Mouse (Mus musculus) small intestine, adult 2 months (tissue): ENCODE results near the gene Hdac9. TPM values are rescaled to one million over a fixed set of nuclear protein-coding genes. Genes with fewer than 3 reads are reported as not detected.

Experiments used
- H3K27ac ChIP-seq: fragments of 200-500 bp; 2 replicates; pipeline ENCODE4 v1.5.1; 2012; ENCODE audit warnings: low read depth, low read length, control low read depth, inconsistent platforms; ENCODE audit not compliant: insufficient read depth
- H3K27me3 ChIP-seq: fragments of 200-500 bp; 2 replicates; pipeline ENCODE4 v1.6.1; 2012; ENCODE audit warnings: mild to moderate bottlenecking, moderate library complexity, low read length, inconsistent platforms; ENCODE audit not compliant: control insufficient read depth, insufficient read depth
- H3K36me3 ChIP-seq: fragments of 200-500 bp; 2 replicates; pipeline ENCODE4 v1.6.1; 2012; ENCODE audit warnings: mild to moderate bottlenecking, low read length, control low read depth, inconsistent platforms; ENCODE audit not compliant: control insufficient read depth, insufficient read depth
- H3K4me1 ChIP-seq: fragments of 200-500 bp; 2 replicates; pipeline ENCODE4 v1.6.1; 2012; ENCODE audit warnings: low read length, inconsistent platforms, mixed read lengths; ENCODE audit not compliant: control insufficient read depth, insufficient read depth, insufficient read length
- H3K4me3 ChIP-seq: fragments of 200-500 bp; 2 replicates; pipeline ENCODE4 v1.5.1; 2012; ENCODE audit warnings: low read depth, mild to moderate bottlenecking, control low read depth, inconsistent platforms, low read length, moderate library complexity
- CTCF ChIP-seq: fragments of 200-500 bp; IDR thresholded peaks from 2 replicates; pipeline ENCODE4 v1.5.1; 2012; ENCODE audit warnings: low read depth, mild to moderate bottlenecking, control low read depth, inconsistent platforms, low read length, moderate library complexity, mixed read lengths; ENCODE audit not compliant: insufficient replicate concordance, insufficient read length; ENCODE audit errors: extremely low read depth
- POLR2A ChIP-seq: fragments of 200-500 bp; IDR thresholded peaks from 2 replicates; pipeline ENCODE4 v1.6.1; 2012; ENCODE audit warnings: low read depth, mild to moderate bottlenecking, control low read depth, inconsistent platforms, low read length, moderate library complexity
- WGBS: fragments of 180-500 bp; shearing (Covaris S2); methylation state at CpG from one replicate; pipeline ENCODE4 v1.1.7; 2018; 5-methylcytosine and 5-hydroxymethylcytosine counted together
- polyA plus RNA-seq: library from polyadenylated mRNA; depleted of rRNA; stranded (reverse); fragments of >200 nt; gene quantifications from 2 replicates; pipeline ENCODE4 v1.2.3, GENCODE M21; 2012

Gene Hdac9
- polyA plus RNA-seq, 1 experiment: 0.84 TPM

GRCm38 (mm10) chr12:34673539-34673938 is 243.4 kb downstream of the Hdac9 start:
- Histone ChIP-seq H3K4me1 (no peaks in the 10 kb centered on the region), H3K36me3 (no peaks in the 10 kb centered on the region), H3K4me3 (no peak overlapping the region), H3K27ac (no peak overlapping the region), H3K27me3 (no peaks in the 10 kb centered on the region)
- WGBS: 81% methylated on average over 4 of the region's 4 CpGs
- no peak for TF ChIP-seq POLR2A
- no peak for TF ChIP-seq CTCF

- H3K4me3 ChIP-seq: no peak overlapping the region
- TF ChIP-seq POLR2A: no peak
- peak; percentile 25; the same call in 1 of the 2 replicates for TF ChIP-seq CTCF
- H3K4me1 ChIP-seq: no peaks in the 10 kb centered on the region
- no peak overlapping the region for H3K27ac ChIP-seq
- H3K27me3 ChIP-seq: no peaks in the 10 kb centered on the region
- no peaks in the 10 kb centered on the region for H3K36me3 ChIP-seq
- 7% methylated on average over 3 of the region's 3 CpGs for WGBS
Measured at GRCm38 (mm10) chr12:34664758-34665157, 252.1 kb downstream of the Hdac9 start.

GRCm38 (mm10) chr12:34661378-34661777 is 255.5 kb downstream of the Hdac9 start:
- no peak for TF ChIP-seq CTCF
- no peak for TF ChIP-seq POLR2A
- H3K27ac ChIP-seq: no peak overlapping the region
- H3K36me3 ChIP-seq: no peaks in the 10 kb centered on the region
- no peaks in the 10 kb centered on the region for H3K4me1 ChIP-seq
- H3K4me3 ChIP-seq: no peak overlapping the region
- H3K27me3 ChIP-seq: no peaks in the 10 kb centered on the region

DNA sequence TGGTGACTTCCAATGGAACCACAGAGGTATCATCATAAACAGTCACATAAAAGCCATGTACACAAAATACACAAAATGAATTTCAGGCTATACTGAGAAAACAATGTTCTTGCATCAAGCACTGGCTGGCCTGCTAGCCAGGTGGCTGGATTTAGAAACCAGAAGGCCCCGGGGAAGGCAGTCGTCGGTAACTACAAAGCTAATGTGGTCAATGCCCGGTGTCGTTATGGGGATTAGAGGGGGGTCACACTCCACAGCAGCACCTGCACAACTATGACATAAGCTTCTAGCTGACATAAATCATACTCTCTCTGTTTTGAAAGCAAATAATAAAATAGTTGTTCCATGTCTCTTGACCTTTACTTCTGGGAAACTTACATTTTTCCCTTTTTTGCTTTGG is 256.9 kb downstream of the Hdac9 start:
- TF ChIP-seq CTCF: no peak
- WGBS: 40% methylated on average over 5 of the region's 5 CpGs

DNA sequence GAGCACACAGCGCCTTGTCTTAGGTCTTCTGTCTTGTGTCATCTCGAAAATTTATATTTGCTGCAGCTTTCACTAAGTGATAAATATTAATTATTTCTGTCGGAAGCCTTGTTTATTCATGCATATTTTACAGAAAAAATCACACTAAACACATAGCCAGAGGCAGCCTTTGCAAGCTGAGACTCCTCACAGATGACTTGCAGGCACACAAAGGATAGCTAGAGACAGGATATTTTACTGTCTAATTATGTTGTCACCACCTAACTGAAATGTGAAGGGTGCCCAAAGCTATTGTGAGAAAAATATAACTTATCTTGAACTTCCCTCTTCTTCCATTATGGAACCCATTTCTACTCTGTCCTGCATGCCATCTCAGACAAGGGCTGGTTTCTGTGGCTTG is 258.3 kb downstream of the Hdac9 start:
- H3K4me3 ChIP-seq: no peak overlapping the region
- no peaks in the 10 kb centered on the region for H3K27me3 ChIP-seq
- TF ChIP-seq CTCF: no peak
- no peak for TF ChIP-seq POLR2A
- H3K27ac ChIP-seq: no peak overlapping the region
- 67% methylated on average over 3 of the region's 3 CpGs for WGBS
- no peaks in the 10 kb centered on the region for H3K4me1 ChIP-seq
- H3K36me3 ChIP-seq: no peaks in the 10 kb centered on the region

More for the DNA sequence above, 256.9 kb downstream of the Hdac9 start:
- no peaks in the 10 kb centered on the region for H3K4me1 ChIP-seq
- no peak overlapping the region for H3K27ac ChIP-seq
- H3K36me3 ChIP-seq: no peaks in the 10 kb centered on the region
- H3K27me3 ChIP-seq: no peaks in the 10 kb centered on the region
- no peak overlapping the region for H3K4me3 ChIP-seq

- Histone ChIP-seq H3K36me3 (no peaks in the 10 kb centered on the region), H3K4me3 (no peak overlapping the region), H3K4me1 (no peaks in the 10 kb centered on the region), H3K27me3 (no peaks in the 10 kb centered on the region), H3K27ac (no peak overlapping the region)
- TF ChIP-seq POLR2A: no peak
- TF ChIP-seq CTCF: no peak
- 50% methylated on average over 6 of the region's 6 CpGs for WGBS
Measured at GRCm38 (mm10) chr12:34658119-34658518, 258.8 kb downstream of the Hdac9 start.

- no peaks in the 10 kb centered on the region for H3K27me3 ChIP-seq
- no peaks in the 10 kb centered on the region for H3K4me1 ChIP-seq
- WGBS: 33% methylated on average over 3 of the region's 3 CpGs
- H3K27ac ChIP-seq: no peak overlapping the region
- TF ChIP-seq CTCF (no peak), POLR2A (no peak)
- H3K4me3 ChIP-seq: no peak overlapping the region
- H3K36me3 ChIP-seq: no peaks in the 10 kb centered on the region
Measured at GRCm38 (mm10) chr12:34653615-34654014, 263.3 kb downstream of the Hdac9 start.

GRCm38 (mm10) chr12:34648753-34649152 is 268.1 kb downstream of the Hdac9 start:
- Histone ChIP-seq H3K4me1 (no peaks in the 10 kb centered on the region), H3K4me3 (no peak overlapping the region), H3K27ac (no peak overlapping the region), H3K36me3 (no peaks in the 10 kb centered on the region), H3K27me3 (no peaks in the 10 kb centered on the region)
- TF ChIP-seq CTCF (no peak), POLR2A (no peak)
- 80% methylated on average over 3 of the region's 3 CpGs for WGBS
